8 mouse cellular contexts compared by ENCODE assay signal in genomic region chr6:83086121-83087035, GRCm38 (mm10). TPM values are rescaled to one million over a fixed set of nuclear protein-coding genes. Genes with fewer than 3 reads are reported as not detected.
DNase-seq lines count a peak whose midpoint lies in the region; ATAC-seq and TF ChIP-seq lines count a peak whose summit lies in the region.

Lbx2 (plus strand) TSS chr6:83086367.

- H3K4me2 ChIP-seq in forebrain, embryonic 12.5 days, result no peak within 1 kb of the TSS; the same call in 1 of the 2 replicates
- H3K4me2 ChIP-seq in forebrain, postnatal 0 days (ENCODE audit: low read depth), result no peak within 1 kb of the TSS
- H3K4me2 ChIP-seq in limb, embryonic 11.5 days (ENCODE audit: low read depth, severe bottlenecking), result peak within 1 kb of the TSS; percentile 50
- peak within 1 kb of the TSS; percentile 48 for H3K4me2 ChIP-seq in stomach, embryonic 15.5 days

- no peak within 1 kb of the TSS for H3K9ac ChIP-seq in forebrain, embryonic 12.5 days
- no peak within 1 kb of the TSS for H3K9ac ChIP-seq in forebrain, postnatal 0 days
- peak within 1 kb of the TSS; percentile 34; the same call in 1 of the 2 replicates for H3K9ac ChIP-seq in limb, embryonic 11.5 days (ENCODE audit: low read length)
- no peak within 1 kb of the TSS for H3K9ac ChIP-seq in stomach, embryonic 15.5 days

- peaks cover 13% of the 10 kb centered on the region for H3K4me1 ChIP-seq in forebrain, embryonic 12.5 days
- no peaks in the 10 kb centered on the region for H3K4me1 ChIP-seq in forebrain, postnatal 0 days (ENCODE audit: insufficient read depth)
- peaks cover 31% of the 10 kb centered on the region for H3K4me1 ChIP-seq in limb, embryonic 11.5 days (ENCODE audit: control insufficient read depth, insufficient read depth, low read length)
- peaks cover 14% of the 10 kb centered on the region for H3K4me1 ChIP-seq in stomach, embryonic 15.5 days

- no peak for ATAC-seq in forebrain, embryonic 12.5 days (ENCODE audit: low FRiP score)
- ATAC-seq in forebrain, postnatal 0 days, result no peak
- ATAC-seq in limb, embryonic 11.5 days (ENCODE audit: insufficient number of reproducible peaks, low FRiP score, low TSS enrichment, low read depth), result no peak
- ATAC-seq in stomach, embryonic 15.5 days (ENCODE audit: insufficient read depth, low FRiP score, low read depth), result no peak
- ATAC-seq in cerebellum, adult (ENCODE audit: insufficient number of reproducible peaks, low FRiP score, low TSS enrichment), result no peak

- WGBS in forebrain, embryonic 12.5 days, result 1% methylated on average over 29 of the region's 42 CpGs
- WGBS in forebrain, postnatal 0 days, result 5% methylated on average over 42 of the region's 42 CpGs
- 1% methylated on average over 42 of the region's 42 CpGs for WGBS in limb, embryonic 11.5 days
- 6% methylated on average over 41 of the region's 42 CpGs for WGBS in stomach, embryonic 15.5 days

- peaks cover 93% of the 10 kb centered on the region for H3K27me3 ChIP-seq in forebrain, embryonic 12.5 days
- peaks cover 56% of the 10 kb centered on the region for H3K27me3 ChIP-seq in forebrain, postnatal 0 days (ENCODE audit: insufficient read depth, low read length)
- H3K27me3 ChIP-seq in limb, embryonic 11.5 days (ENCODE audit: control insufficient read depth, insufficient read depth, low read length), result peaks cover 49% of the 10 kb centered on the region
- peaks cover 79% of the 10 kb centered on the region for H3K27me3 ChIP-seq in stomach, embryonic 15.5 days (replicated peaks)

- peaks cover 11% of the 10 kb centered on the region for H3K36me3 ChIP-seq in forebrain, embryonic 12.5 days (replicated peaks)
- peaks cover 4% of the 10 kb centered on the region; the same call in 1 of the 2 replicates for H3K36me3 ChIP-seq in forebrain, postnatal 0 days (ENCODE audit: insufficient read depth)
- H3K36me3 ChIP-seq in limb, embryonic 11.5 days (ENCODE audit: control insufficient read depth, insufficient read depth, low read length), result 0 out of 2 replicates have a peak, but pooled peaks cover 2% of the 10 kb centered on the region
- no peaks in the 10 kb centered on the region for H3K36me3 ChIP-seq in stomach, embryonic 15.5 days

- H3K9me3 ChIP-seq in forebrain, embryonic 12.5 days, result no peaks in the 10 kb centered on the region
- H3K9me3 ChIP-seq in forebrain, postnatal 0 days (ENCODE audit: low read length), result no peaks in the 10 kb centered on the region
- no peaks in the 10 kb centered on the region for H3K9me3 ChIP-seq in limb, embryonic 11.5 days (ENCODE audit: control insufficient read depth, low read length)
- H3K9me3 ChIP-seq in stomach, embryonic 15.5 days, result no peaks in the 10 kb centered on the region

- H3K27ac ChIP-seq in forebrain, embryonic 12.5 days, result no peak within 1 kb of the TSS
- H3K27ac ChIP-seq in forebrain, postnatal 0 days (ENCODE audit: low read depth, low read length), result no peak within 1 kb of the TSS
- H3K27ac ChIP-seq in limb, embryonic 11.5 days (replicated peaks; ENCODE audit: low read depth, low read length), result no peak within 1 kb of the TSS
- no peak within 1 kb of the TSS for H3K27ac ChIP-seq in stomach, embryonic 15.5 days

- DNase-seq in forebrain, postnatal 0 days, result no peak
- peak; percentile 54 for DNase-seq in thymus, postnatal 14 days
- no peak for DNase-seq in thymus, postnatal 10 days (ENCODE audit: low spot score in 2 of 2)
- DNase-seq in limb, embryonic 11.5 days (ENCODE audit: low spot score), result peak; percentile 55
- DNase-seq in spleen, postnatal 4 days (ENCODE audit: low spot score in 2 of 2), result no peak

- TF ChIP-seq CTCF in forebrain, postnatal 0 days (IDR thresholded peaks at IDR 0.05; ENCODE audit: low read depth), result no peak

- peak within 1 kb of the TSS; percentile 7; the same call in 1 of the 2 replicates for H3K4me3 ChIP-seq in forebrain, embryonic 12.5 days (replicated peaks)
- no peak within 1 kb of the TSS for H3K4me3 ChIP-seq in forebrain, postnatal 0 days (ENCODE audit: low read depth, low read length)
- peak within 1 kb of the TSS; percentile 22 for H3K4me3 ChIP-seq in limb, embryonic 11.5 days (ENCODE audit: low read depth, low read length)
- H3K4me3 ChIP-seq in stomach, embryonic 15.5 days (replicated peaks), result peak within 1 kb of the TSS; percentile 25

RNA-seq across cellular contexts. Expression of gene Lbx2, which starts in this region (rescaled TPM):
- 0.27 TPM in 1 of 2 replicates, not detected in the other for polyA plus RNA-seq in forebrain, embryonic 12.5 days (2016; fragmentation: Nextera tagmentation; extraction: Ambion mirVana)
- total RNA-seq in forebrain, postnatal 0 days (2014; rRNA removed), result 0.46 TPM in 1 of 2 replicates, not detected in the other
- 0.33 TPM in 1 of 2 replicates, not detected in the other for polyA plus RNA-seq in forebrain, postnatal 0 days (2015; fragmentation: Nextera tagmentation; extraction: Ambion mirVana)
- 0.81 and 2.0 TPM in 2 replicates for polyA plus RNA-seq in limb, embryonic 11.5 days (2014; fragmentation: Nextera tagmentation; extraction: Ambion mirVana)
- 0.59 and 0.63 TPM in 2 replicates for polyA plus RNA-seq in stomach, embryonic 15.5 days (2015; fragmentation: Nextera tagmentation; extraction: Ambion mirVana)

Comparison
In these comparisons a context has a peak if more than half of its experiments do, and no peak if none do; other contexts are left out.
1. DNase-seq: peak in thymus, postnatal 14 days (single experiment) and limb, embryonic 11.5 days (single experiment); none in forebrain, postnatal 0 days (single experiment), thymus, postnatal 10 days (0 of 2) and spleen, postnatal 4 days (0 of 2).
2. H3K4me2 ChIP-seq: peak in limb, embryonic 11.5 days (single experiment) and stomach, embryonic 15.5 days (single experiment); none in forebrain, embryonic 12.5 days (single experiment) and forebrain, postnatal 0 days (single experiment).